Mouse (Mus musculus): ENCODE measurements at regions not wholly inside any gene's neighbourhood (a gene's known extent, or its start where the extent isn't known, plus 50 kb on each side); places are given as distances from the start of the nearest gene placed in this dataset.

- DNase-seq (ENCODE audit: low spot score in 2 of 2): no peak
Observed at GRCm38 (mm10) chr17:52448701-52449100, 153.8 kb upstream of the Kcnh8 start.

GRCm38 (mm10) chr17:52459303-52459996 lies 143.1 kb upstream of the Kcnh8 start:
- DNase-seq (ENCODE audit: low spot score in 2 of 2): no peak

- DNase-seq (ENCODE audit: low spot score in 2 of 2): no peak
Observed at GRCm38 (mm10) chr17:52459997-52460387, 142.5 kb upstream of the Kcnh8 start.

- no peak for DNase-seq (ENCODE audit: low spot score in 2 of 2)
Observed at GRCm38 (mm10) chr17:52461264-52461663, 141.2 kb upstream of the Kcnh8 start.

- DNase-seq (ENCODE audit: low spot score in 2 of 2): peak in 1 of 2 experiments; percentile 27
Observed at GRCm38 (mm10) chr17:52461709-52462141, 140.8 kb upstream of the Kcnh8 start.

GRCm38 (mm10) chr17:52462361-52462760 lies 140.1 kb upstream of the Kcnh8 start:
- DNase-seq (ENCODE audit: low spot score in 2 of 2): no peak

GRCm38 (mm10) chr17:52468464-52468863 lies 134.0 kb upstream of the Kcnh8 start:
- no peak for DNase-seq (ENCODE audit: low spot score in 2 of 2)

- DNase-seq (ENCODE audit: low spot score in 2 of 2): no peak
Observed at GRCm38 (mm10) chr17:52479327-52480086, 123.0 kb upstream of the Kcnh8 start.

- DNase-seq (ENCODE audit: low spot score in 2 of 2): no peak
Observed at GRCm38 (mm10) chr17:52480087-52480638, 122.3 kb upstream of the Kcnh8 start.

GRCm38 (mm10) chr17:52506760-52507159 lies 95.7 kb upstream of the Kcnh8 start:
- no peak for DNase-seq (ENCODE audit: low spot score in 2 of 2)

- DNase-seq (ENCODE audit: low spot score in 2 of 2): no peak
Observed at GRCm38 (mm10) chr17:52530260-52530659, 72.2 kb upstream of the Kcnh8 start.
